Mouse (Mus musculus) T-helper 2 cell (primary cell): ENCODE results near the gene Cnmd.

Source experiments
- in situ Hi-C: fragments of 300-600 bp; cut with MboI, MseI; formaldehyde crosslinking; loops from one replicate; pipeline ENCODE4 v1.15.1; 2025; ENCODE audit warnings: high pct_unique_total_duplicates

Cnmd gene

GRCm38 (mm10) chr14:79662001-79662400 lies at the start of gene Cnmd:
TSS of gene Cnmd (minus strand) at chr14:79662170.
- in situ Hi-C loops = no loop called here

- in situ Hi-C loops = no loop called here
Observed at GRCm38 (mm10) chr14:79711301-79711700, 49.3 kb upstream of the Cnmd start.

- in situ Hi-C loops = no loop called here
Observed at GRCm38 (mm10) chr14:79703523-79704172, 41.7 kb upstream of the Cnmd start.

- in situ Hi-C loops = no loop called here
Observed at GRCm38 (mm10) chr14:79701606-79702005, 39.6 kb upstream of the Cnmd start.

DNA sequence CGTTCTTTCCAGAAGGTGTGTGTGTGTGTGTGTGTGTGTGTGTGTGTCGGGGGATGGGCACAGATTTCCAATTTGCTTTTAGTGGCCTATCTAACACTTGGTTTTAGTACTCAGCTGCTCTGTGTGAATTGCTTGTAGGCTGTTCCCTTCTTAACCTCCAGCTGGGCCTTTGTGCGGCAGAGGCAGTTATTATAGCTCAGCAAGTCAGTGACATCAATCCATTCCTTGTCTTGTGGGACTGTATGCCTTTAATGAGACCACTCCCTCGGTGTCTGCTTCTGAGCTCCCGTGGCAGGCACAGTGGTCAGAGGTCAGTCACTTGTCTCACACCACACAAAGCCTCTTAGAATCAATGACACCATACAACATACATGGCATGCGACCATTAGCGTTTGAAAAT lies 39.1 kb upstream of the Cnmd start:
- in situ Hi-C loops = no loop called here

DNA sequence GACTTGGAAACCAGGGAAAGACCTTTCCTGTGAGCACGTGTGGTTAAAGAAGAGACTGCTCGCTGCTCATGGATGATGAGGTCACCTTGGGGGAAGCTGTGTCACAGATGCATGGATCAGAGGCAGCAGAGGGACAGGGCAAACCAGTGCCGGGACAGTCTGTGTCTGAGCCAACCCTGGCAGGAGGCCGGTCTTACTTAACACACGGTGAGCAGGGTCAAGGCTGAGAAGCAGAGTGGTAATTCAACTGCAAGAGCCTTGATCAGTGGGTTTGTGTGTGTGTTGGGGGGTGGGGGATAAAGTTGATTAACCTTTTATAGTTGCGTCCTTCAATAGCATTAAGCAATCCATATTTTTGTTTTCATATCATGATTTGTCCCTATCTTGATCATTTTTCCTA lies 37.4 kb upstream of the Cnmd start:
- in situ Hi-C loops = no loop called here

DNA sequence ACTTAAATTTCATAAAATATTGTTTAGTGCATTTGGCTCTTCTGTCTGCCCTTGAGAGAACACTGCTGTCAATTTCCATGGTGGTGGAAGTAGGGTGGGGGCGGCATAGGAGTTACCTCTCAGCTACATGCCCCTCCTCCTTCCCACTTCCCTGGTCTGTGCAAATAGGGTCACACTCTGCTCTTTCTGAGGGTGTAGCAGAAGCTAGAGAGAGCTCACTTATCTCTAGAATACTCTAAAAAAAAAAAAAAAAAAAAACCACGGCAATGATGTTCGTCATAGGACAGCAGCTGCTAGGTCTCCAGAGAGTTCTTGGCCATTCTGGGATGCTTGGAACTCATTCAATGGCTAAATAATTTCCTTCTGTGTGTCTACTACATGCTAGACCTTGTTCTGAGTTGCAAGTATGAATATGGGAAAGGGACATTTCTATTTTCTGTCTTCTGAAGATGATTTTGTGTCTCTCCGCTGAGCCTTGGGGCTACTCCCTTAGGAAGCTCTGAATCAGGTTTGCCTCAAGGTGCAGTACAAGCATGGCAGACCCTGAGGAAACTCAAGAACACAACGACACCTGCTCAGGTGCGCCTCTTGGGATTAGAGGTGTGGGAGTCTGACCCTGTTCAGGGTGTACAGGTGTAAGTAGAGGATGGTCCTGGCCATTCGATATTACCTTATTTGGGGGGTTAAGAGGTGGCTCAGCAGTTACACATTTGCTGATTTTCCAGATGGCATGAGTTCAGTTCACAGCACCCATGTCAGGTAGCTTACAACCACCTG lies 28.3 kb upstream of the Cnmd start:
- in situ Hi-C loops = no loop called here

DNA sequence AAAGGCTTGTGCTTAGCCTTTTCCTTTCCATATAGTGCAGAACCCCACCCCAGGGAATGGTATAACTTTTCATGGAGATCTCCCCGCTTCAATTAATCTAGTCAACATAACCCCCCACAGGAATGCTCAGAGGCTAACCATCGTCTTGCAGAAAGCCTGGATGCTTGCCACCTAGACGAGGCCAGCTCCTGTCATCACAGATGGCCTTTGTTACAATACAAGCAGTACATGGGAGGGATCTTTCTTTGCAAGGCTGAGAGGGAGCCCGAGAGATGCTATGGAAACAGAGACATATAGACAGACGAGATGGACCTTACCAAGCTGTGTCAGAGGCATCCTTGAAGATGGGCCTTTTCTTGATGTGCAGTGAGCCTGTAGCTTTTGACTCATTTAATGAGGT lies 18.7 kb upstream of the Cnmd start:
- in situ Hi-C loops = no loop called here

- in situ Hi-C loops = no loop called here
Observed at GRCm38 (mm10) chr14:79677891-79678687, 16.1 kb upstream of the Cnmd start.

DNA sequence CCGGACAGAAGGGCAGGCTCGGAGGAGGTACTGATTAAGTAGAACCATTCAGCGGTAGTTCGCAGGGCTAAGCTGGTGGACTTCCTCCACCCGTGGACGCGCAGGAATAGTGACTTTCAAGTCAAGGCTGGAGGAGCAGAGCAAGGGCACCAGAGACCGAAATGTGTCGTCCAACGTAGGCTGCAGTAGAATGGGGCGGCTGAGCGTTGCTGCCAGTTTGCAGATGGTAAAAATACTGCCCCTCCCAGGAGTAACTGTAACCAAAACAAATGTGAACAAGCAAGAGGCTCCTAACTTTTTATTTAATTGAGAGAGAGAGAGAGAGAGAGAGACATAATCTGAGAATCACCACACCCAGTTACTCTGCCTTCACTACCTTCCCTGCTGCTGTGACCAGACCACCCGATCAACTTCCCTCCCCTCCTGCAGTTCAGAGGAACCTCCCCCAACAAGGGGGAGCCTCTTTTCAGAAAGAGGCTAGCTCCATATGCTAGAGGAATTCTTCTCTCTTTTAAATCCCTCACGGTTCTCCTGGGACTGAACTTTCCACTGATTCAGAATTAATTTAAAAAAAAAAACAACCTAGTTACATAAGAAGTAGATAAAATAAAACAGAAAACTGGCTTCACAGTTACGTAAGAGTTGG lies 15.3 kb upstream of the Cnmd start:
- in situ Hi-C loops = no loop called here

GRCm38 (mm10) chr14:79673083-79674013 lies 11.4 kb upstream of the Cnmd start:
- in situ Hi-C loops = no loop called here

DNA sequence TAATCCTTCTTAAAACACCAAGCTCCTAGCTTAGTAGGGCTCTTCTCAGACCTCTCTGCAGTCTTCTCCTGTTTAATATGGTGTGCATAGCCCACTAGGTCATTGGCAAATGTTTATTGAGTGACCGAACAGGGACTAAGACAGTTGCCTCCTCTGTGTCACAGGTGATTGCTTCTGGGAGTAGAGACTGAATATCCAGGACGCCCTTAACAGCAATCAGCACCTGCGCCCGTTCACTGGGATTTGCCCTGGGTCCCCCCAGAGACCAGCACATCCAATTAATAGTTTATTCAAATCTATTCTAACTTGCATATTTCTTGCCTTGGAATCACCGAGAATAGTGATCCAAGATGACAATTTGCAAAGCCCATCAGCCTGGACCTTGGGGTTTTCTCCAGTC lies 10.6 kb upstream of the Cnmd start:
- in situ Hi-C loops = no loop called here

DNA sequence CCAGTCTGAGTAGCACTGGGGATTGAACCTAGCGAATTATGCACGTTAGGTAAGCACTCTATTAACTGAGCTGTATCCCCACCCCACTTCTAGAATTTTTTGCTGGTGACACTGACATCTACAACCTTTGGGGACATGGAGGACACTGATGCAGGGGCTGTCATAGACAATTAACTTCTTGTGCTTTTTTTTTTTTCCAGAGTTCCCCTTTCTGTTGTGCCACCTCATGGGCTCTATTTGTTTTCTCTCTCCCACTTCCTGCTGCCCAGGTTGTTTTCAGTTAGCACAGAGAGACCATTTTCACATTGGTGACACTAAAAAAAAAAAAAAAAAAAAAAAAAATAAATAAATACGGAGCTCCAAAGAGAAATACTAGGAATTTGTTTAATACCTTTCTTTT lies 9.0 kb upstream of the Cnmd start:
- in situ Hi-C loops = no loop called here

GRCm38 (mm10) chr14:79661005-79661917 lies 709 bp downstream of the Cnmd start:
- in situ Hi-C loops = no loop called here

DNA sequence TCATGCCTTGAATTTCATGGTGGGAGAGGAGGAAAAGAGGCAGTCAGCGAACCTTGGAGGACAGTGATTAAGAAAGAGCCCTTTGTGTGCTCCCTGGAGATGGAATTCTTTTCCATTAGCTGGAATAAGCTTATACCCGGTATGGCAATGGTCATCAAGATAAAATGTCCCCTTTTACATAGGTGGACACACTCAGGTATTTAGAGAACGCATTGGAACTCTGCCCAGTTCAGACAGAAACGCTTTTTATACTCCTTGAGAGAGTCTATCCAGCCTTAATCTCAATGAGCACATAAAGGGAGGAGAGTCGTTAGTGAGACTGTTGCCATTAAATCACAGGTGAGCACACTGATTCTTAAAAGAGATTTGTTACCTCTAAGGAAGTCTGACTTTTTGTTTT lies 1.5 kb downstream of the Cnmd start:
- in situ Hi-C loops = no loop called here

- in situ Hi-C loops = no loop called here
Observed at GRCm38 (mm10) chr14:79658748-79659508, 3.0 kb downstream of the Cnmd start.

GRCm38 (mm10) chr14:79658286-79658685 lies 3.7 kb downstream of the Cnmd start:
- in situ Hi-C loops = no loop called here

DNA sequence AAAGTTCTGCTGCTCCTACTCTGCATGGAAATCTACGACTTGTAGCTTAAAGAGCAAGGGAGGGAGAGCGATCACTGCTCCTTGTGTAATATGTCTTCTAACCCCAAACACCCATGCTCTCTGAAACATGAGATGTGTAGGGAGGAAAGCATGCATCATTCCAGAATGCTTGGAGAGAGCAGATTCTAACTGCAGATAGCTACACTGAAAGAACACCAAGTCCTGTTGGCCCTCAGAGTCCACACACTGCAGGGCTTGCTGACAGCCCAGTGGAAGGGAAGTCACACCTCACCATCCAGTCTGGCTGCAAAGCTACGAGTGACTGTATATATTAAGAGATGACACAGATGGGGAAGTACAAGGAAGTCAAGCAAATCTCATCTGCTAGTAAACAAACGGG lies 9.3 kb downstream of the Cnmd start:
- in situ Hi-C loops = no loop called here

DNA sequence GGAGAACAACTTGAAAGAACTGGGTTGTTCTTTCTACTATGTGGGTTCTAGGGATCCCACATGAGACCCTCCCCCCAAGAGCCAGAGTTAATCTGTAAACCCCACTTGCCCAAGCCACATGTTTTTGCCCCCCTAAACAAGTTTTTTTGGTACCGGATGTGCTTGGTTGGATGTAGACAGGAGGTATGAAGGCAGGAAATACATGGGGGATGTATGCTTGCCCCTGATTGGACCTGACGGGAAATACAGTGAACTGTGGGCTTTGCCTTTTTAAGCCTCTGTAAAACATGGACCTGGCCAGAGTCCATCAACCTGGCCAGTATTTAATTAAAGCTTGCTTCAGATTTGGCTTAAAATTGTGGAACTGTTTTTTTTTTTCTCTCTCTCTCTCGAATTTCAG lies 12.3 kb downstream of the Cnmd start:
- in situ Hi-C loops = no loop called here
